Mouse (Mus musculus): ENCODE measurements at regions not wholly inside any gene's neighbourhood (a gene's known extent, or its start where the extent isn't known, plus 50 kb on each side); places are given as distances from the start of the nearest gene placed in this dataset.
A peak's percentile ranks its signal among the peaks of the same experiment; 100 is the strongest.

DNA sequence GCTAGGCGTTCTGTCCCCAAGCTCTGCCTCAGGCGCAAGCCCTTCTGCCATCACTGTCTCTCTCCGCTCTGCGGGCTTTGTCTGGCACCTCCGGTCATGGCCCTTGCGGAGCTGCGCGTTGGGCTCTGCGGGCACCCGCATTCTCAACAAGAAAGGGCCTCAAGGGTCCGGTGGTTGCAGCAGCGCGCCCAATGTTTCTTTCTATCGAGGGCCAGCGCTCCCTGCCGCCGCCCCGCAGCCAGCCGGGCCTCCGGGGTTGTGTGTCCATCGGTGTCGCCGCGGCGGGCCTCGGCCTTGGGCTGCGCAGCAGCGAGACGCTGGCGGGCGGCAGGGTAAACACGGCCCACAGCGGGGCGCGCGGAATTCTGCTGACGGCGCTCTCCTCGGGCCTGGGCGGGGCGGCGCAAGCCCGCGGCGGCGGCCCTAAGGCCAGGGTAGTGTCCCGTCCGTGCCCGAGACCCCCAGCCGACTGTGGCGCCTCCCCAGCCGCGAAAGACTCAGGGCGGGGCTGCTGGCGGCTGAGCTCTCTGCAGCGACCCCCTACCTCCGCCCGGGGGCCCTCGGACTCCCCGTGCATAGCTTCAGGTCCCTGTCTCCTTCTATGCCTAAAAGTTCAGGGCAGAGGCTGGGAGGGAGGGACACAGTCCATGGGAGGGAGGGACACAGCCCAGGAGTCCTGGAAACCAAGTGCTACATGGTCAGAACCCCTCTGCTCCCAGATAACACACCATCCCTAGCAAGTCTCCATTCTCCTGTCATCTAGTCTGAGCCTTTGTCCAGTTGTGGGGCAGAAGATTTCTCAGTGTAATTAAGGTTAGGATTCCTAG is 80.9 kb downstream of the Efnb1 start:
- DNase-seq (ENCODE audit: low spot score in 2 of 2): peak in 1 of 2 experiments; percentile 26

DNA sequence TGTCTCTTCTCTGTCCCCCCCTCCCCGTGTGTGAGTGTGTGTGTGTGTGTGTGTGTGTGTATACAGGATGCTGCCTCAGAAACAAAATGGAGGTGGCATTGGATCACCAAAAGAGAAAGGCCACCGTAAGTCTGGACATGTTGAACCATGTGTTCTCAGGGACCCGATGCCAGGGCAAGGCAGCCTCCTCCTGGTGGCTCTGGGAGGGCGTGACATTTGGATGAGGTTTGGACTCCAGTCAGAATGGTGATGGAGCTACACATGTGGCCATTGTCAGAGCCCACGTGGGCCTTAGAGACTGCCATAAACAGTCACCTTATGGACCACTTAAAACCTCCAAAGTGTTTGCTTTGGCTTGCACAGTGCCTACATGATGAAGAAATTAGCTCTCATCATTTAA is 80.0 kb downstream of the Efnb1 start:
- DNase-seq (ENCODE audit: low spot score in 2 of 2): no peak

GRCm38 (mm10) chrX:99215111-99215510 is 79.2 kb downstream of the Efnb1 start:
- DNase-seq (ENCODE audit: low spot score in 2 of 2): no peak

GRCm38 (mm10) chrX:99213565-99214153 is 77.7 kb downstream of the Efnb1 start:
- no peak for DNase-seq (ENCODE audit: low spot score in 2 of 2)

- no peak for DNase-seq (ENCODE audit: low spot score in 2 of 2)
Observed at GRCm38 (mm10) chrX:99204077-99204476, 68.1 kb downstream of the Efnb1 start.

DNA sequence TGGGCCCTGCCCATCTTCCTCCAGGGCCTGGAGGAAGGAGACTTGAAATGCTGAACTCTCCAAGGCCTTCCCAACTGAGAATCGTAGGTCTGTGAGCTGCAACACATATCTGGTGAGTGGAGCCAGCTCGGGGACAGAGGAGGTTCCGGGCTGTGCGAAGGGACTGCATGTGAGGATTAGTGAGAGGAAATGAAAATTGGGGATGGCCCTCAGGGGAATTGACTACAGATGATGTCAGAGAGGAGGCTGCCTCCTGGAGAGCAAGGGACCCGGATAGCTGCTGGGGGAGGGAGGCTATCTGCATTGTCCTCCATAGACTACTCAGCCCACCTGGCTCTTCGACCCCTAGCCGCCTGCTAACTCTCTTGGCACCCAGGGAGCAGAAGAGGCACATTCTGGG is 65.2 kb downstream of the Efnb1 start:
- DNase-seq (ENCODE audit: low spot score in 2 of 2): no peak

- DNase-seq (ENCODE audit: low spot score in 2 of 2): no peak
Observed at GRCm38 (mm10) chrX:99199669-99200068, 63.7 kb downstream of the Efnb1 start.

DNA sequence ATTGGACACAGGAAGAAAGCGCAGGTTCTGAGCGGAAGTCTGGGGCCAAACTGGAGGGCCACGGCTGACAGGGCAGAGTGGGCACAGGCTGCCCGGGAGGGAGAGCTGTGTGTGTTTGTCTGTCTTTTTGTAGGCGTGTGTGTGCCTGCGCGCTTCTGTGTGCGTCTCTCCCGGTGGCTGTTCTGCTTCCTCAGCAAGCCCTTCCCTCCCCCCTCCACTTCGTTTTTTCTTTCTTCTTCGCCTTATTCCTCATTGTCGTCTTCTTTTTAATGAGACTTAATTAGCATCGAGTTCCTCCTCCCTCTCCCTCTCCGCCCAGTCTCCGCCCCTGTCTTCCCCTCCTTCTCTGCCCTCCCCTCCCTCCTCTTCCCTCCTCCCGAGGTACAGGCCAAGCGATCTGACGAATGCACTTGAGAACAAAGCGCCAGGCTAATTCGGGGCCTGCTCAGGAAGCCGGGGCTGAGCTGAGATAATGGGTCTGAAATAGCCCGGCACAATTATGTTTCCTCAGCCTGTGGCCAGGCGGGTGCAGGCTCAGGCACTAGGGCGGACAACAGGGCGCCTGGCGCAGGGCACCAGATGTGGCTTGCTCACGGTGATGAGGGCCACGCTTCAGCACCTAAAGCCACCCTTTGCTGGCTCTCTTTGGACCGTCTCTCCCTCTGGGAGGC is 63.2 kb downstream of the Efnb1 start:
- peak; percentile 16 to 37 for DNase-seq (ENCODE audit: low spot score in 2 of 2)

All from layer of hippocampus, postnatal 10 days (tissue).